Mouse (Mus musculus) erythroid progenitor cell, adult 5-6 weeks (primary cell): ENCODE data around the gene Raet1e. TPM values are rescaled to one million over a fixed set of nuclear protein-coding genes. Genes with fewer than 3 reads are reported as not detected.
"Not testable (repeated sequence)": the region's sequence is repeated elsewhere in the genome, so short reads cannot be mapped to it uniquely, and the experiment has no call there.

Experiments used
- ATAC-seq: replicated peaks from 2 replicates; pipeline ENCODE4 v1.8.0; 2016; ENCODE audit warnings: moderate number of reproducible peaks, mild to moderate bottlenecking, moderate TSS enrichment, inconsistent platforms; ENCODE audit not compliant: poor library complexity, low FRiP score, severe bottlenecking
- total RNA-seq, 2 experiments: library from RNA; stranded (forward) in 1 of 2; stranded (reverse) in 1 of 2; fragments of 150-400 nt in 1 of 2; fragments of 186-747, 209-891 nt in 1 of 2; gene quantifications; 2 replicates each; pipeline versions ENCODE4 v1.2.3 to v1.2.4; 2015 to 2017; ENCODE audit warnings: low replicate concordance in 2 of 2

Raet1e gene
- total RNA-seq (2015; ENCODE audit: low replicate concordance), result not detected in 2 replicates
- not detected in 2 replicates for total RNA-seq (2017; ENCODE audit: low replicate concordance)

GRCm38 (mm10) chr10:22158310-22158999 lies at the start of gene Raet1e, which contains the start of gene H60b:
TSS of gene Raet1e (plus strand) at chr10:22158569.
TSS of gene H60b (plus strand) at chr10:22158586.
- ATAC-seq, result not testable (repeated sequence)

GRCm38 (mm10) chr10:22140665-22141280 lies 17.6 kb upstream of the Raet1e start:
- ATAC-seq, result no peak

DNA sequence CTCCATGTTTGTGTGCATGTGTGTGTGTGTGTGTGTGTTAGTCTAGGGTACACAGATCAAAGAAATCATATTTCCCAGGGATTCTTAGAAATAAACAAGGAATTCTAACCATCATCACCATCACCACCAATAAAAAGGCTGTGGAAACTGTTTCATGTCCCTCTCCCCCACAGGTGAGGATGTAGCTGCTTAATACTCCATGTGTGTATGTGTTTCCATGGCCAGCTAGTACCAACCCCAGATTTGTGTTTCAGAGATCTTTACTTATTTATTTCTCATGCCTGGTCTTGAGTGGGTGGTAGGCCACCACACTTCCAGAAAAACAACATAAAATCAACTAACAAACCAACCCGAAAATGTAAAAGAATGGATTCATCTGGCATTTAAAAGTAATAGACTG lies 16.2 kb upstream of the Raet1e start:
- not testable (repeated sequence) for ATAC-seq

- ATAC-seq, result no peak
Measured at GRCm38 (mm10) chr10:22142926-22143325, 15.4 kb upstream of the Raet1e start.

DNA sequence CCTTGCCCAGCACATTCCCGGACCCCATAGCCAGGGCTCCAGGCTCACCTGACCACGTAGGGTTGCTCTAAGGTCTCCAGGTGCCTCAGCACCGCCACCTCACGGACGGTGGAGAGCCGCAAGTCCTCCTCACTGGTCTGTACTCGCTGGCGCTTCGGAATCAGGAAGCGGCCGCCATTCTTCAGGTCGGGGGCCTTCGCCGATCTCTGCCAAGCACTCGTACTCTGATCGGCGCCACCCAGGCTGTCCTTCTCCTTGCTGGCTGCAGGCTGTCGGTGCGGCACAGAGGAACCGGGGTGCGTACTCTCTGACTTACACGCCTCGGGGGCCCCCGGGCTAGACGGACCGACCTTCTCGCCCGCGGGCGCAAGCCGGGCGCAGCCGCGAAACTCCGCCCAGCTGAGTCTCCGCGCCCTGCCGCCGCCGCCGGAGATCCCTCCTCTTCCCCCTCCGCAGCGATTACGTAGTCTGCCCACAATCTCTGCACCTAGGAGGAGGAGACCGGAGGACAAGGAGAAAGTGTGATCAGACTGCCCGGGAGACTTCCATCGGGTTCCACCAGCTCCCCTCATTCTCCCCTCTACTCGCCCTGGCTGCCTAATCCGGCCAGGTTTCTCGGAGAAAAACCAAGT lies 9.8 kb upstream of the Raet1e start:
- no peak for ATAC-seq

DNA sequence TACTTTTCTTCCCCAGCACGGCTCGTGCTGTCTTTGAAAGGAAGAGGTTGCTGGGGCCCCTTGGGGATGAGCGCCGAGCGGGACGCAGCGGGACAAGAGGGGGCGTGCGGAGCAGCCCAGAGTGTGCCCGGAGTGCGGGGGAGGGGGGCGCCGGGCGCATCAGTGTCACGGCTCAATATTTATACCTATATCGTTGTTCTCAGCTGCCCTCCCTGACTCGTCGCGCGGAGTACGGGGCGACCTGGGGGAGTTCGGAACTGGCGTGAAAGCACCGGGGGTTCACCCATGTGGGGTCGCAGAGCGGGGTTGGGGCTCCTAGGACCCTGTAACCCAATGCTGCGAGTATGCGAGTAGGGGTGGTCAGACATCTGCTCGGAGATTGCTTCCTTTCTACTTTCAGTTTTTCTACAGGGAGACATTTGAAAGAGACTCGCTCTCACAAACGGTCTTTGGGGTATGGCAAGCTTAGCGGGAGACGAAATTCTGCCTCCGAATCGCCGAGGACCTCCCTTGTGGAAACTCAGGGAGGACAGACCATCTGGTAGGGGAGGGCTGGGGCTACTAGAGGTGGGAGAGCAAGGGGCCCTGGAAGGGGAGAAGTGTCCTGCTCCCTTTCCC lies 9.2 kb upstream of the Raet1e start, which contains the start of gene E030030I06Rik:
TSS of gene E030030I06Rik (minus strand) at position 198 of the 618 bp plus-strand sequence.
- no peak for ATAC-seq

DNA sequence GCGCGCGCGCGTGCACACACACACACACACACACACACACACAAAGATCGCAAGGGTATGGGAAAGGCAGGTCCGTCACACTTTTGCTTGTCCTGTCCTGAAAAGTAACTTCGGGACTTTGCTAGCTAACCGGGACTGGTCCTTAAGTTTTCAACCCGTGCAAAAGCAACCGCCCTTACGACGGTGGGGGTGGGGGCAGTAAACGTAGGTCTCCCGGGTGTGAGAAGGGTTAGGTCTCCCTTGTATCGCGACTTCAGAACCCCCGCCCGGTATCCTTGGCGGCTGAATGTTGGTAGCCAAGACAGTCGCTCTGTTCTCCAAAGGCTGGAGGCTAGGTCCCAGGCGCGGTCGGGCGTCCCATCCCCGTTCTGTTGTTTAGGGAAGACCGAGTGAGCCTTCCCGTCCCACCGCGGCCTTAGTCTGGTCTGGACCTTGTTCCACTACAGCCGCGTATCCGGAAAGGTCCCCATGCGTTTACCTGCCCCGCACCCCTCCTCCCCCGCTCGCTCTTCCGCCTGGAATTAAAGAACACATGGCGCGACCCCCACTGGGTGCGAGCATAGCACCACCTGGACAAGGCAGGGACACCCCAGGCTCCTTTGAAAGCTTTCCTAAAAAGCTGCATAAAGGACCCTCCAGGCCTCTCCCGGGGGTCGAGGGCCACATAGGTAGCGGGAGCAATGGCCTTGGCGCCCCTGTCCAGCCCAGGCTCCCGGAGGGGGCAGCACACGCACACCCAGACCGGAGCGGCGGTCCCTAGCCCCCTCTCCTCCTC lies 8.5 kb upstream of the Raet1e start:
- no peak for ATAC-seq

DNA sequence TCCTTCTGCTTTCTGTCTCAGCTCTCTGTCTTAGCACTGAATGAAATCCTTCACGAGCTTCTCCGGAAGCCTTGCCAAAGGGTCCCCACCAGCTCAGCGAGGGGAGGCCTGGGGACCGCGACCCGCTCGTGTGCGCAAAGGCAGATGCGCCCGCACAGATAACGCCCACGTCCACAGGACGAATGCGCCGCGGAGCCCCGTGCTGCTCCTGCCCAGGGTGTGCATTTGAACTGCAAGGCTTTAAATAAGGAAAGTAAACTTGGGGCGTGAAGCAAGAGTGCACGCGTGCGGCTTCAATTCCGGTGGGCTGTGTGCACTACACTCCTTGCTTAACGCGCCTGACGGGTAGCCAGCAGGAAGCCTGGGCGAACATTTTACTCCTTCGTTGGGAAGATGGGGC lies 7.8 kb upstream of the Raet1e start:
- ATAC-seq, result no peak

GRCm38 (mm10) chr10:22151056-22151862 lies 7.1 kb upstream of the Raet1e start:
- not testable (repeated sequence) for ATAC-seq

GRCm38 (mm10) chr10:22151863-22152640 lies 6.3 kb upstream of the Raet1e start:
- ATAC-seq, result not testable (repeated sequence)

GRCm38 (mm10) chr10:22153147-22153690 lies 5.2 kb upstream of the Raet1e start:
- not testable (repeated sequence) for ATAC-seq

DNA sequence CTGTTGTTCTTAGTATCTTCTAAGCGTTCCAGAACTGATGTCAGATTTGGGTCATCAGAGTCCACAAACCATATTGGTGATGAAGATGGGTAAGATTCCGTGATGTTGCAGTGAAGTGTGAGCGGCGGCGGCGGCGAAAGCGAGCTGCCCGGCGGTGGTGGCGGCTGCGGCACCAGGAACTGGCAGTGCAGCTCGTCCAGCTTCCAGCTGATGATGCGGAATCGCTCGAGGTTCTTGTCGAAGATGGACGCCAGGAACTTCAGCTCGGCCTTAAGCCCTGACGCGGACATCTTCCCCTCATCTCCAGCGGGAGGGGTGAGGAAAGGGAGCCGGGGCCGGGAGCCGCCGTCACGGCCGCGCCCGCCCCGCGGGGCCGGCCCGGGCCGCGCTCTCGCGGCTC lies 4.2 kb upstream of the Raet1e start:
- not testable (repeated sequence) for ATAC-seq

GRCm38 (mm10) chr10:22154871-22155799 lies 3.2 kb upstream of the Raet1e start:
- ATAC-seq, result no peak

- no peak for ATAC-seq
Measured at GRCm38 (mm10) chr10:22159131-22159561, 777 bp downstream of the Raet1e start.

DNA sequence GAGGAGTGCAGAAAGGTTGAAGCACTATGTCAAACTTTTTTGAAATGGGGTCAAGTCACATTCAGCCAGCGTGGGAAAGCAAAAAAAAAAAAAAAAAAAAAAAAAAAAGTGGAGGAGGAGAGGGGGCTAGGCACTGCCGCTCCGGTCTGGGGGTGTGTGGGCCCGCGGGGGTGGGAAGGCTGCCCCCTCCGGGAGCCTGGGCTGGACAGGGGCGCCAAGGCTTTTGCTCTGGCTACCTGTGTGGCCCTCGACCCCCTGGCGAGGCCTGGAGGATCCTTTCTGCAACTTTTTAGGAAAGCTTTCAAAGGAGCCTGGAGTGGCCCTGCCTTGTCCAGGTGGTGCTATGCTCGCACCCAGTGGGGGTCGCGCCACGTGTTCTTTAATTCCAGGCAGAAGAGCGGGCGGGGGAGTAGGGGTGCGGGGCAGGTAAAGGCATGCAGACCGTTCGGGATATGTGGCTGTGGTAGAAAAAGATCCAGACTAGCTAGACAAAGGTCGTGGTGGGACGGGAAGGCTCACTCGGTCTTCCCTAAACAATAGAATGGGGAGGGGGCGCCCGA lies 1.3 kb downstream of the Raet1e start:
- no peak for ATAC-seq

DNA sequence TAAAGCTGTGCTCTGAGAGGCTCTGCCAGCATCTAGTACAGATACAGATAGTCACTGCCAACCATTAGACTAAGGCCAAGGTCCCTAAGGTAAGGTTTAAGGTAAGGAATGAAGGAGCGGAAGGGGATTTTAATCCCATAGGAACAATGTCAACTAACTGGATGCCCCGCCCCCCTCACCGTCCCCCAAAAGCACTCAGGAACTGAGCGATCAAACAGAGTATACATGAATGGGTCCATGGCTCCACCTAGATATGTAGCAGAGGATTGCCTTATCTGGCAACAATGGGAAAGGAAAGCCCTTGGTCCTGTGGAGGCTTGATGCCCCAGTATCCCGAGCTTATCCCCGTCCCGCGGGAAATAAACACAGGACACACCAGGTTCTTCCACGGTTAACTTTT lies 4.9 kb downstream of the Raet1e start:
- not testable (repeated sequence) for ATAC-seq
